Mouse (Mus musculus) adrenal gland, postnatal 4 days (tissue): Measurements from ENCODE around the gene Foxk1. TPM values are rescaled to one million over a fixed set of nuclear protein-coding genes. Genes with fewer than 3 reads are reported as not detected.

Experiments used
- DNase-seq, 2 experiments: peaks; one replicate each; pipeline ENCODE4 v3.0.0; 2021 to 2022; ENCODE audit warnings: low spot score in 2 of 2, mixed read lengths in 2 of 2
- total RNA-seq, 2 experiments: library from RNA; stranded (reverse); gene quantifications; 2 replicates each; pipeline ENCODE4 v1.2.3; 2021

Gene Foxk1
- total RNA-seq, 2 experiments from 2014 or later: 28.7 to 28.9 TPM

DNA sequence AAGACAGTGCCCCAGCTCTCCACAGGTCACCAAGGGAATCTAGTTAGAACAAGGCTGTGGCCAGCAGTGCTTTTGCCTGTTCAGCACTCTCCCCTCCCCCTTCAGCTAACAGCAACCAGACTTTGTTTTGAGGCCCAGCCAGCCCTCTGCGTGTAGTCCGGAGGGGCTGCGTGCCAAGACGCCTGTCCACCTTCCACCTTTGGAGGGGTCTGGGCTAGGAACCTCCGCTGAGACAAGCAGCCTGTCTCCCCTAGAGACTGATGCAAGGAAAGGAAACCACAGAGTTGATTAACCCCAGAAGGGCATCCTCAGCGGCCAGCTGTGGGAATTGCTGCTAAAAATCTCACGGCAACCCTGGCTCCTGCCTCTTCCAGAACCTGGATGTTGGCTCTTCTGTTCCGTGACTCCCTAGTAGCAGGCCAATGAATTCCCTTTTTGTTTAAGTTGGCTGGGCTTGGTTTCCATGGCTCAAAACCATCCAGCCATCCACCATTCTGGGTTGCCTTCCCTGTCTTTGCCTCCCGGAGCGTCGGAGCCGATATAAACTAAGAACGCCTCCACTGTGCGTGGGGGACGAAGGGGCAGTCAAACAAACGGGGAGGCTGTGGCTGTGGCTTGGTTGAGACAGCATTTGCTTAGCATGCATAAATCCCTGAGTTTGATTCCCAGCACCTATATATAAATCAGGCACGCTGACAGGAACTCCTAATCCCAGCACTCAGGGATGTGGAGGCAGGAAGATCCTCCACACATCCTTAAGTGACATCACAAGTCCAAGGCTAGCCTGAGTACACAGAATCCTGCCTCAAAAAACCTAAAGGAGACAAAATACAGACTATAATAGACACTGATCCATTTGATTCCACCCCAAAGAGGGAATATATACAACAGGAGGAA, 14.3 kb upstream of the Foxk1 start:
- no peak for DNase-seq

DNA sequence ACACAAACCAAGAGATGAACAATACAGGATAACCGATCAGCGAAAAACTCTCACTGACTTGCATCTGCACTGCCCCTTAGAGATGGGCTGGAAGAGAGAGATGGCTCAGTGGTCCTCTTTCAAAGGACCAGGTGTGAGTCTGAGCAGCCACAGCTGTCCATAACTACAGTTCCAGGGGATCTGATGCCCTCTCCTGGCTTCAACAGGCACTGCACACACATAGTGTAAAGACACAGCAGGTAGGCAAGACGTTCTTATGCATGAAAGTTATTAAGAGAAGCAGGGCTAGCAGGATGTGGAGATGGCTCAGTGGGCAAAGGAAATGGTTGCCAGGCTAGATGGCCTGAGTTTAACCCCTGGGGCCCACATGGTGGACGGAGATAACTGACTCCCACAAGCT, 13.6 kb upstream of the Foxk1 start:
- DNase-seq: no peak

DNA sequence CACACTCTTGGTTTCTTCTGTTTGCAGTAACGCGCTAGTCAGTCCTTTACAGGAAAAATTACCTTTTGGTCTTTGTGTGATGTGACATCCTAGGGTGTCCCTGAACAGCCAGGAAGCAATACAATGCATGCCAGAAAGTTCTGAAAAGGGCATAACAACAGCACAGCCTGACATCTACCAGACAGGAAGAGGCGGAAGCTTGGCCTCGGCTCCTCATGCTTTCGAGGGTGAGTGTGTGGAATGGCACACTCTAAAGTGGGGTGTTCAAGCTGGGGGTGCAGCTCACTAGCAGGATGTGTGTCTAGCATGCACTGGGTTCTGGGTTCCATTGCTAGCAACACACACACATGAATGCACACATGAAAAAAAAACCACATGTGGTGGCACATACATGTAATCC, 9.6 kb upstream of the Foxk1 start:
- no peak for DNase-seq

DNA sequence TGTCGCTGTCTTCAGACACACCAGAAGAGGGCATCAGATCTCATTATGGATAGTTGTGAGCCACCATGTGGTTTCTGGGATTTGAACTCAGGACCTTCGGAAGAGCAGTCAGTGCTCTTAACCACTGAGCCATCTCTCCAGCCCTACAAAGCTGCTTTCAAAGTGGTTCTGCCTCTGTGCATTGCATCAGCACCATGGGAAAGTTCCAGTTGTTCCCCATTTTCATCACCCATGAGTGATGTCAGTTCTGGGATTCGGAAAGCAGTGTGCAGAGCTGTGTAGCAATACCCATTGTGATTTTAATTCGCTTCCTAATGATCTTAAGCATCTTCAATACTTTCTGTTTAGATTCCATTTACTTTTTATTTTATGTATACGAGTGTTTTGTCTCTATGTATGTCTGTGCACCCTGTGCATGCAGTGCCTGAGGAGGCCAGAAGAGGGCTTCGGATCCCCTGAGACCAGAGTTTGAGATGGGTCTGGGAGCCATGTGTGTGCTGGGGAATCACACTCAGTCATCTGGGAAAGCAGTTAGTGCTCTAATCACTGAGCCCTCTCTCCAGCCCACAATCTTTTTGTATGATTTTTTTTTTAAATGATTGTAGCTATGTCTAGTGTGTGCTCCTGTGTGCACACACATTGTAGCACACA, 6.6 kb upstream of the Foxk1 start:
- DNase-seq: no peak

DNA sequence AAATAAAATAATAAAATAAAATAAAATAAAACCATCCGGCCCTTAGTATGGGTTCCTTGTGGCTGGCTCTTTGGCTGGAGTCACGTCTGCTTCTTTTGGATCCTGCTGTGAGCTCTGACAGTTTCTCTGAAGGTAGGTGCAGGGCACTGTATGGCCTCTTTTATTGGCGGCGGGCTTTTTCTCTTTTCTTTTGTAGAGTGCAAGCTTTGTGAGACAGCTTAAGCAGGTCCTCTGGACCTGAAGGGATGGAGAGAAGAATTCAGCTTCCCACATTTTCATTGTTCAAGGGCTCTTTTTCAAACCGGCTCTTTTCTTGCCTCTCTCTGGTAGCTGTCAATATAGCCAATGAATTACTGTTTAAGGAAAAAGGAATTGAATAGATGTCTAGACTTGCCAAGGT, 5.4 kb upstream of the Foxk1 start:
- DNase-seq: no peak

DNA sequence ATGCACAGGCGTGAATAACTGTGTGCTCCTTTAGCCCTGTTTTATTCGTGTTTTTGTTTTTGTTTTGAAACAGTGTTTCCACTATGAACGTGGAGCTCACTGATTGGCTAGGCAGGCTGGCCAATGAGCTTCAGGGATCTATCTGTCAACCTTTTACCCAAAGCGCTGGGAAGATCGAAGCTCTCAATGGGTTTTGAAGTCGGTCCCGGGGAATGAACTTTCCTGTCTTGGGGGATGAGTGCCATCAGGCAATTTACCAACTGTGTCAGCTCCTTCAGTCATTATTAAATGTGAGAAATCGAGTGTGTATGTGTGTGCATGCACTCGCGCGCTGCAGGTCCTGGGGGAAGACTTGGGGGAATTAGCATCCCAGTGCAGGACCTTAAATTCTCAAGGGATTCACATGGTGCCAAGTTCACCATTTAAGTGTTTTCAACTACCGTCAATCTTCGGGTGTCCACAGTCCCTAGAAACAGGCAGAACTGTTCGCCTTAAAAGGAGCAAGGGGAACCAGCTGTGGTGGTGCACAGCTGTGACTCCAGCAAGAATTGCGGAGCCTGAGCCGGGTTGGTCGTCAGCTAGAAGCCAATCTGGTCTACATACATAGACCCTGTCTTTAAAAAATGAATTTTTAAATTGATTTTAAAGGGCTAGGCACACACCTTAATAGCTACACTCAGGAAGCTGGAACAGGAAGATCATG, 965 bp upstream of the Foxk1 start:
- no peak for DNase-seq

DNA sequence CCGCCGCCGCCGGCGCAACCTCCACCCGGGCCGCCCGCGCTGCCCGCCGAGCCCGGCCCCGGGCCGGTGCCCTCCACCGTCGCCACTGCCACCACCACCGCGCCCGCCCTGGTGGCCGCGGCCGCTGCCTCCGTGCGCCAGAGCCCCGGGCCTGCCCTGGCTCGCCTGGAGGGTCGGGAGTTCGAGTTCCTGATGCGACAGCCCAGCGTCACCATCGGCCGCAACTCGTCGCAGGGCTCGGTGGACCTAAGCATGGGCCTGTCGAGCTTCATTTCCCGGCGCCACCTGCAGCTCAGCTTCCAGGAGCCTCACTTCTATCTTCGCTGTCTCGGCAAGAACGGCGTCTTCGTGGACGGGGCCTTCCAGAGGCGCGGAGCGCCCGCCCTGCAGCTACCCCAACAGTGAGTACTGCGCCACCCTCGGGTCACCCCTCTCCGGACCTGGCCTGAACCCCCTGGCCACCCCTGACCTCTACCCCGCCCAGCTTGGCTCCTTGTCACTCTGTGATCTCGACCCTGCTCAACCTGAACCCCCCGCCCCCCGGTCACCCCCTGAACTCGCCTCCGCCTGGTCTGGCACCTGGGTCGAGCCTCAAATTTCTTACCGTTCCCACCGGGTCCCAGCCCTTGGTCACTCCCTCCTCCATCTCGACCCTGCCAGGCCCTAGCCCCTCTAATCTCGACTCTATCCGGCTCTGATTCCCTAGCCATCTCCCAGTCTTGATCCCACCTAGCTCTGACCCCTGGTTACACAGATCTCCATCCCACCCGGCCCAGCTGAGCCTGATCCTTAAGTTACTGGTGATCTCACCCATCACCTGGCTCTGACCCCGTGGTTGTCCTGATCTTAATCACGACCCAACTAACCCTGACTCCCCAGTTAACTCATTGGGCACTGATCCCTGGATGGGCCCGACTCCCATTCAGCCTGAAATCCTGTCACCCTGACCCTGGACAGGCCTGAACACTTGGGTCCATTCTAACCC, 636 bp downstream of the Foxk1 start:
- DNase-seq: peak in 1 of 2 experiments; percentile 26

DNA sequence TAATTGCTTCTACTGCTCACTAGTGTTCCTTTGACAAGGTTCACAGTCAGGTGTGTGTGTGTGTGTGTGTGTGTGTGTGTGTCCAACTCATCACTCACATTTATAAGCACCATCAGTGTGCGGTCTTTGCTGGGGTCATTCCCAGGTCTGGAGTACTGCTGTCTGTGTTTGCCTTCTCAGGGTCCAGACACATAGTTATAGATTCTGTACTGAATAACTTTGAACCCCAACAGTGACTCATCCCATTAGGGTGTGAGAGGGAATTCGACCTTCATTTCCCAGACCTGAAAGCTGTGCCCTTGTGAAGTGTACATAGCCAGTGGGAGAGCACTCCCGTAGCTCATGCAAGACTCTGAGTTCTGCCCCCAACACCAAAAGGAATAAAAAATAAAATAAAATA, 2.4 kb downstream of the Foxk1 start:
- no peak for DNase-seq

DNA sequence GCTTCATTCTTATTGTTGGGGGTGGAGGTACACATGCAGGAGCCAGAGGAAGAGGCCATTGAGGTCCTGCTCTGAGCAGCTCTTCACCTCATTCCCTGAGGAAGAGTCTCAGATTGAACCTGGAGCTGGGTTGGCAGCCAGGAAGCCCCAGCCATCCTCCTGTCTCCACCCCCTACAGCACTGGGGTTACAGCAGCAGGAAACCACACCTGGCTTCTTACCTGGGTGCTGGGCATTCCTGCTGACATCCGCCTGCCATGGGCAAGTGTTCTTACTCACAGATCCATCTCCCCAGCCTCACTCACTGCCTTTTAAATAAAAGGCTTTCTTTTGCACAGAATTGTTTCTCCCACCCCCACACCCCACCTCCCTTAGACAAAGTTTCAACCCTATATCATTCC, 3.0 kb downstream of the Foxk1 start:
- DNase-seq: no peak

DNA sequence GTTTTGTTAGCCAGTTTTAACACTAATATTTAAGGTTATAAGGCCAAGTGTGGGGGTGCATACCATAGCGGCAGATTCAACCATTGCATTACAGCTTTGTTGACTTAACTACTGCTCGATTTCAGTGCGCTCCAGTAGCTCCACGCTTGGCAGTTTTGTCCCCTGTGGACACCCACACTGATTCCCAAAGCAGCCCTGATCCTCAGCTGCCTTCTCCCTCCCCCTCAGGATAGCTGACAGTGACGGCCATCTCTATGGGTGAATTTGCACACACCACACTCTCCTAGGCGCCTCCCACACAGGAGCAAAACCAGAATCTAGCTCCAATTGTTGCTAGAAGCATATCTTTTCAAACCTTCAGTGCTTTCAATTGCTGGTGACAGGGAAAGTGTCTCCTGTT, 4.1 kb downstream of the Foxk1 start:
- DNase-seq: no peak

DNA sequence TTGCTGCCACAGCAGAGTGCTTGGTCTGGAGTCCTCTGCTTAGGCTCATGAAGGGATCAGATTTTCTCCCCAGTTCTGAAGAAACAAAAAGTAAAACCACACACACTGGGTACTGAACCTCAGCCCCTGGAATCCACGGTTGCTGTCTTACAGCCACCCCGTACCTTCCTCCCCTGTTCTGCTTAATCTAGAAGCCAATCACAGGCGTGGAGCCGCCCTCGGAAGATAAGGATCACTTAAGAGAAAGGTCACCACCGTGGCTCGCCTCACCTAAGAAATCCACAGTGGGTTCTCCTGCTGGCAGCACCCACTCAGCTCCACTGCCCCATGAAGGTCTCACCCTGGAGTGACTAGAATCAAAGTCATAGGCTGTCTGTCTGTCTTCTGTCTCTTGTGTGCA, 5.1 kb downstream of the Foxk1 start:
- DNase-seq: no peak

DNA sequence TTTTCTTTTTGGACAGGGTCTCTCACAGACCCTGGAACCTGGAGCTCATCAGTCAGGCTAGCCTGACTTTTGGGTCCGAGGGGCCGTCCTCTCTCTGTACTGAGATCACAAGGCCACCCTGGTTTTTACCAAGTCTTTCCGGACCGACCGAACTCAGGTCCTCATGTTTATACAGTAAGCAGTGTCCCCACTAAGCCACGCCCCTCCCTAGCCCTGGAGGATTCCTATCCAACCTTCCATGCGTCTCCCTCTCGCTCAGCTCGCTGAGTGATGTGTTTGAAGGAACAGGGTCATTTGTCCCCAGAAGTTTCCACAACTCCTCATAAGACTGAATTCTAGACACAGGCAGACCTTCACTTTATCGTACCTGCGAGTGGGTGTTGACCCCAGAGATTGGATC, 5.6 kb downstream of the Foxk1 start:
- no peak for DNase-seq

DNA sequence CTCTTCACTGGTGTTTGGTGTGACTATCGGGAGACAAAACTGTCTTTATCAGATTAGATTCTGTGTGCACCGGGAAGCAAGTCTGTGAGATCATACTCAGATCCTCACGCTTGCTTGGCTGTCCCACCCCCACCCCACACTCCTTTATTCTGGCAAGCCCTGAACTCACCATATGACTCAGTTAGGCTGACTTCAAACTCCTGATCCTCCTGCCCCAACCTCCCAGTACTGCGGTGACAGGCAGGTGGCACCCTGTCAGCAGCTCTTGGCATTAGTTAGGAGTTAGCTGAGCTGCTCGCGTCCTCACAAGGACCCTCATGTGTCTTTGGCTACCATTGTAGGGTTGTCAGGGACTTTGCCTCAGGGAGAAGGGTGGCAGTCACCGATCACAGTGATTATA, 6.1 kb downstream of the Foxk1 start:
- no peak for DNase-seq

DNA sequence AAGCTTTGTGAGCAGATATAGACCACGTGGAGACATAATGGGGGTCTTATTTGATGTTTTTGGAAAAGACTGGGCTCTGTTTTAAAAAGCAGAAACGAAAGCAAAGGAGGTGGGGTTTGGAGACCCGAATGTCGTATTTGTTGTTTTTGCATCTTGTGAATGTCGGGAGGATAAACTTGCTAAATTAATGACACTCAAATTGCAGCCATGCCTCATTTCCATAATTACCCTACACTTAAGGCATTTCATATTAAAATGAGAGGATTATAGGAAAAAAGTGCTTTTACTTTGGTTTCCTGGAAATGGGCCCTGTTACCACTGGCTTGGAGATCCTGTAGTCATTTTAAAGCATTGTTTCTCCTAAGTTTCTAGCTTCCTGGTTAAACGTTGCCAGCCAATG, 7.9 kb downstream of the Foxk1 start:
- no peak for DNase-seq

DNA sequence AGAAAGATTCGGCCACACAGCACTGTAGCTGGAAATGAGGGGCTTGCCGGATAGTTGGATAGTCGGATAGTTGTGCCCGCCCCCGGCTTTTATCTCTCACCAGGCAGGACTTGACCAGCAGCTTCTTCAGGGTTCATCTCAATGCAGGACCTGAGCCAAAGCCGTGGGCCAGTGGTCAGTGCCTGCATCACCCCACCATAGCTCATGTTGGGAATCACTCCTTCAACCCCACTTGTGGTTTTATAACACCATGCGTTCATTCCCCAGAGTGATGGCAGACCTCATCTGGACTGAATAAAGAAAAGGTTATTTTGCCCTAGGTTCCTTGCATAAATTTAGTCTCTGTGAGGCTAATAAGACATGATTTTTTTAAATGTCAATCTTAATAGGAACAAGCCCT, 9.1 kb downstream of the Foxk1 start:
- no peak for DNase-seq

DNA sequence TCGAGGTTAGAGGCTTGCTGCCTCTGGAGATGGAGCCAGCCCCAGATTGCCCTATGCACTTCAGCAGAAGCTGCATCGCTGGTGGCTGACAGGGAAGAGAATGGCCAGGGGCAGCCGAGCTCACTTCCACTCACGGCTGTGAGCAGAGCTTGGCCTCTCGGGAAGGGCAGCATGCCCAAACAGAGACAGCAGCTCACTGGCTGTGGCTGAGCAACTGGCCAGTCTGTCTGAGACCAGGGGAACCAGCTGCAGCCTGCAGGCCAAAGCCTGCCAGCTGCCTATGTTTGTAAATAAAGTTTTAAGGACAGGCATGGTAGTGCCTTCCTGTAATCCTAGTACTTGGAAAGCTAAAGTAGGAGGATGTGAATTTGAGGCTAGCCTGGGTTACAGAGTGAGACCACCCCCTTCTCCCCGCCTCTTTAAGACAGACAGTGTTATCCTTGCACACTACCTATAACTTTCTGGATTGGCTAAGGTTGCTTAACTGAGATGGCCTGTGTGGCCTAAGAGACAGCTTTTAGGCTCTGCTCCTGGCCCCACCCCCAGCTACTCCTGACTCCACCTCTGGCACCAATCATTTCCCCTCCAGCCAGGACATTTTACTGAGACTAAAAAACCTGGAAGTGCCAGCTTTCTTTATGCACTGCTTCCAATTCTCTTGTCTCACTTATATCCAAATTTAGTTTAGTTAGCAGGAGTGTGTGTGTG, 11.5 kb downstream of the Foxk1 start:
- DNase-seq: no peak

DNA sequence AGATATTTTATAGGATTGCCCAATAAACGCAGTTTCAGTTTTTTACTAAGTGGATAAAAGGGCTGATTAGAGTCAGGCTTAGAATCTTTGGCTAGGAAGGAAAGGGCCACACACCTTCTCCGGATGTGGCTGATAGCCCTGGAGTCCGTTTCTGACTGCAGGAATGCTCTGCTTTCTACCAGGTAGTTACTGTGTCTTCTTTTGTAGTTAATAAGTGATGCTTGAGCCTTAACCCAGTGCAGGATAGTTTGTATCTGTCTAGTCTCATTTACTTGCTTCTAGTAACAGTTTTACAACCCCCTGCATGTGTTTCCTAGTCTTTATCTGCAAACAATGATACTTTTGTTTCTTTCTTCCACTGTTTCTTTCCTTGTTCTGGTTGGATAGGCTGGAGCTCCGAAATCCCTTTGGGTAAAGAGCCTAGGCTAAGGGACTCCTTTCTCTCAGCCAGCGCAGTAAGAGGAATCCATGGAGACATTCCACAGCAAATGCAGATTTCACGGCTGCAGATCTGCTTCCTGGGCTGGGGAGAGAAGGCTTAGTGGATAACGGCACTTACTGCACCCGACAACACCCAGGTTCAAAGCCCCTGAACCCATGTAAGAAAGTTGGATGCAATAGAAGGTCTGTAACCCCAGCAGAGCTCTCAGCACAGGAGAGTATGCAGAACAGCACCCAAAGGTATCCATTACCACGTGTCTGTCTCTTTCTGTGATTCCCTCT, 12.6 kb downstream of the Foxk1 start:
- no peak for DNase-seq

DNA sequence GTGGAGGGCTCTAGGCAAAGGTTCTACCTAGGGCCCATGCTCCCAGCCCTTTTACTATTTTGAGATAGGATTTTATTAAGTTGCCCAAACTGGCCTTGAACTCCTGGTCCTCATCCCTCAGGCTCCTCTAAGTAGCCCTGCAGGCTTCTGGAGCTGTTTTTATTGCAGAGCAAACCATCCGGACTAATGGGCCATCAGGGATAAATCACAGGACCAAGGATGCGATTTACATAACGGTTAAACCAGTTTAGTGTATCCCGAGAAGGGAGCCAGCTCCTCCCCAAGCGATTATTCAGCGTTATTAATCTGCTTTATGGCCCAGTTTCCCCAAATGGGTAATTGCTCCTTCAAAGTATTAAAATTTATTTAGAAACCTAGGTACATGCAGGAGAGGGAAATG, 14.1 kb downstream of the Foxk1 start:
- no peak for DNase-seq

DNA sequence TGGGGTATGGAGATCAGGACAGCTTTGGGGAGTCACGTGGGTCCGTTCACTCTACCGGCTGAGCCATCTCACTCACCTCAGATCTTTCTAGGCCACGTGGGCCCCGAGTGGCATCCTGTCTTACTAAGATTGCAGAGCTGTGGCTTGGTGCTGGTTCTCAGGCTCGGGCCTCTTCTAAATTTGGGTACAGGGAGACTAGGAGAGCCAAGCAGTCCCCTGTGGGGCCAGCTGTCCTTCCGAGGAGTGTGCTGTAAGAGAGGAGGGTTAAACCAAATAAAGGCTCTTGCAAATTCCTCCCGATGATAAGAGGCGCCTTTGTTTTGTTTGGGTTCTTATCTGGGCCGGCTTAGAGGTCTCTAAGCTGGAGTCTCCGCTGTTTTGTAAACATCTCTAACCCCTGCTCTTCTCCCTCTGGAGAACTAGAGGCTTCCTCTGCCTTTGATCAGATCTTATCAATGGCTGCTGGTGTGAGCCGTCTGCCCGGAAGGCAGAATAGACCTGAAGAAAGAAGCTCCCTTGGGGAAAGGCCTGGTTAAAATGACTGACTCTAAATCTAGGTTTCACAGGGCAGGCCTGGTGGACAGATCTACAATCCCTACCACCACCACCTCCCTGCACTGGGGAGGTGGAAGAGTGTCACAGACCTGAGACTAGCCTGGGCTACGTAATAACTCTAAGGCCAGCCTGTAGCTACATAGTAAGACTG, 14.9 kb downstream of the Foxk1 start:
- no peak for DNase-seq
